Mouse (Mus musculus) liver, adult 2 months (tissue): Measurements from ENCODE around the gene Cfi. TPM values are rescaled to one million over a fixed set of nuclear protein-coding genes. Genes with fewer than 3 reads are reported as not detected.

Source experiments
- DNase-seq: peaks from one replicate; pipeline ENCODE4 v3.0.0-alpha.2; 2011; ENCODE audit warnings: low read depth, low spot score; ENCODE audit errors: extremely low read depth
- H3K27ac ChIP-seq: fragments of 200-500 bp; replicated peaks from 2 replicates; pipeline ENCODE4 v1.5.1; 2012; ENCODE audit warnings: low read depth, mild to moderate bottlenecking, control low read depth, inconsistent platforms, low read length; ENCODE audit not compliant: insufficient read depth
- H3K27me3 ChIP-seq: fragments of 200-500 bp; 2 replicates; pipeline ENCODE4 v1.6.1; 2012; ENCODE audit warnings: mild to moderate bottlenecking, moderate library complexity, low read length, inconsistent platforms; ENCODE audit not compliant: control insufficient read depth, insufficient read depth
- H3K36me3 ChIP-seq: fragments of 200-500 bp; 2 replicates; pipeline ENCODE4 v1.6.1; 2012; ENCODE audit warnings: low read length, inconsistent platforms; ENCODE audit not compliant: control insufficient read depth, insufficient read depth
- H3K4me1 ChIP-seq: fragments of 200-500 bp; 2 replicates; pipeline ENCODE4 v1.6.1; 2011; ENCODE audit warnings: low read length; ENCODE audit not compliant: control insufficient read depth, insufficient read depth
- H3K4me3 ChIP-seq: fragments of 200-500 bp; 2 replicates; pipeline ENCODE4 v1.5.1; 2011; ENCODE audit warnings: low read depth, mild to moderate bottlenecking, control low read depth, low read length, moderate library complexity; ENCODE audit not compliant: insufficient read depth
- H3K79me2 ChIP-seq: fragments of 200-500 bp; 2 replicates; pipeline ENCODE4 v1.6.1; 2012; ENCODE audit warnings: inconsistent platforms, mild to moderate bottlenecking, low read length, moderate library complexity; ENCODE audit not compliant: control insufficient read depth, insufficient read depth
- H3K9ac ChIP-seq: fragments of 200-500 bp; 2 replicates; pipeline ENCODE4 v1.6.1; 2012; ENCODE audit warnings: low read depth, mild to moderate bottlenecking, control low read depth, inconsistent platforms, low read length
- CTCF ChIP-seq: fragments of 200-500 bp; IDR thresholded peaks from 2 replicates; pipeline ENCODE4 v1.5.1; 2011; ENCODE audit warnings: low read depth, low read length, control low read depth
- POLR2A ChIP-seq: fragments of 200-500 bp; IDR thresholded peaks from 2 replicates; pipeline ENCODE4 v1.6.1; 2011; ENCODE audit warnings: low read length, control low read depth; ENCODE audit not compliant: insufficient read depth; ENCODE audit errors: extremely low read depth
- WGBS: fragments of 180-500 bp; shearing (Covaris S2); methylation state at CpG from one replicate; pipeline ENCODE4 v1.1.7; 2018; 5-methylcytosine and 5-hydroxymethylcytosine counted together
- polyA plus RNA-seq: library from polyadenylated mRNA; depleted of rRNA; stranded (reverse); fragments of >200 nt; gene quantifications from 2 replicates; pipeline ENCODE4 v1.2.3, GENCODE M21; 2012
- total RNA-seq: library from RNA; depleted of rRNA; stranded (reverse); fragments of >200 nt; gene quantifications from 2 replicates; pipeline ENCODE4 v1.2.3, GENCODE M21; 2014

Cfi gene
- total and polyA plus RNA-seq, 2 experiments: 250 to 813 TPM

- no peaks in the 10 kb centered on the region for H3K36me3 ChIP-seq
- no peaks in the 10 kb centered on the region for H3K27me3 ChIP-seq
- peak within 1 kb of the TSS; percentile 91 for H3K4me3 ChIP-seq
- WGBS: under 1% methylated on average over 34 of the region's 34 CpGs
- peak within 1 kb of the TSS; percentile 92 for H3K9ac ChIP-seq
- peaks cover 4% of the 10 kb centered on the region; the same call in 1 of the 2 replicates for H3K79me2 ChIP-seq
- DNase-seq: peak; percentile 80
- H3K4me1 ChIP-seq: peaks cover 4% of the 10 kb centered on the region; the same call in 1 of the 2 replicates
- TF ChIP-seq CTCF (no peak), POLR2A (peak; percentile 73; the same call in 1 of the 2 replicates)
- peak within 1 kb of the TSS; percentile 83 for H3K27ac ChIP-seq
Observed at GRCm38 (mm10) chr3:129901271-129901809, 65.7 kb downstream of the Cfi start, which contains the start of gene Casp6. Gene Casp6, plus strand, starts transcription at chr3:129901425.

GRCm38 (mm10) chr3:129903369-129903768 is 67.7 kb downstream of the Cfi start:
- no peak for TF ChIP-seq CTCF
- TF ChIP-seq POLR2A: no peak
- WGBS: 98% methylated on average over 3 of the region's 3 CpGs

DNA sequence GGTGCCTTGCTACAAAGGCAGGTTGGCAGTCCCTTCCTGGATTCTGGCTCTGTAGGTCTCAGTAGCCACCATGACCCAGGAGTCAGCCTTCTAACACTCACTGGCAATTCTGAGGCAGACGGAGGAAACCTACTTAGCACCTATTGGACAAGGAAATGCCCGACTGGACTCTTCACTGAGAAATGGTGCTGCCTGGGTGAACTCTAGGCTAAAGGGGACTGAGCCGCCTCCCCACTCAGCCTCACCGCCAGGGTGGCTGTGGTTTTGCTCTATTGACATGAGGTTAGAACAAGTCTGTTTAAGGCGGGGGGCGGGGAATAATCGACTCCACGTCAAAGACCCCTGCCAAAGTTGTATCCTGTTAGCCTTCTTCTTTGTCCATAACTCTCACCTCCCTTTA is 68.2 kb downstream of the Cfi start:
- no peak for TF ChIP-seq CTCF
- Histone ChIP-seq H3K79me2 (peaks cover 4% of the 10 kb centered on the region; the same call in 1 of the 2 replicates), H3K27ac (no peak overlapping the region), H3K4me3 (no peak overlapping the region), H3K27me3 (no peaks in the 10 kb centered on the region), H3K9ac (no peak overlapping the region), H3K36me3 (peaks cover 6% of the 10 kb centered on the region), H3K4me1 (peaks cover 4% of the 10 kb centered on the region; the same call in 1 of the 2 replicates)
- peak; percentile 50 for DNase-seq
- 76% methylated on average over 8 of the region's 8 CpGs for WGBS

More at GRCm38 (mm10) chr3:129903369-129903768, 67.7 kb downstream of the Cfi start:
- no peak overlapping the region for H3K4me3 ChIP-seq
- H3K27me3 ChIP-seq: no peaks in the 10 kb centered on the region
- peaks cover 2% of the 10 kb centered on the region; the same call in 1 of the 2 replicates for H3K36me3 ChIP-seq
- no peak overlapping the region for H3K27ac ChIP-seq
- H3K9ac ChIP-seq: no peak overlapping the region
- peaks cover 4% of the 10 kb centered on the region; the same call in 1 of the 2 replicates for H3K79me2 ChIP-seq
- no peak for DNase-seq
- peaks cover 4% of the 10 kb centered on the region; the same call in 1 of the 2 replicates for H3K4me1 ChIP-seq

- Histone ChIP-seq H3K4me3 (no peak overlapping the region), H3K4me1 (peaks cover 4% of the 10 kb centered on the region; the same call in 1 of the 2 replicates), H3K36me3 (peaks cover 10% of the 10 kb centered on the region), H3K79me2 (peaks cover 4% of the 10 kb centered on the region; the same call in 1 of the 2 replicates), H3K27me3 (no peaks in the 10 kb centered on the region), H3K9ac (no peak overlapping the region), H3K27ac (no peak overlapping the region)
- WGBS: 65% methylated on average over 7 of the region's 7 CpGs
- no peak for TF ChIP-seq POLR2A
- TF ChIP-seq CTCF: no peak
- no peak for DNase-seq
Observed at GRCm38 (mm10) chr3:129904381-129905132, 68.9 kb downstream of the Cfi start.

GRCm38 (mm10) chr3:129912025-129912424 is 76.3 kb downstream of the Cfi start:
- Histone ChIP-seq H3K79me2 (no peaks in the 10 kb centered on the region), H3K27me3 (no peaks in the 10 kb centered on the region), H3K9ac (no peak overlapping the region), H3K27ac (no peak overlapping the region), H3K36me3 (peaks cover 10% of the 10 kb centered on the region), H3K4me1 (no peaks in the 10 kb centered on the region), H3K4me3 (no peak overlapping the region)
- DNase-seq: no peak
- no peak for TF ChIP-seq POLR2A
- no peak for TF ChIP-seq CTCF
- 93% methylated on average over 14 of the region's 14 CpGs for WGBS

- Histone ChIP-seq H3K36me3 (peaks cover 10% of the 10 kb centered on the region), H3K79me2 (no peaks in the 10 kb centered on the region), H3K4me1 (no peaks in the 10 kb centered on the region), H3K27me3 (no peaks in the 10 kb centered on the region), H3K27ac (no peak overlapping the region), H3K9ac (no peak overlapping the region), H3K4me3 (no peak overlapping the region)
- DNase-seq: no peak
- 95% methylated on average over 13 of the region's 13 CpGs for WGBS
- TF ChIP-seq POLR2A (no peak), CTCF (no peak)
Observed at GRCm38 (mm10) chr3:129913241-129913640, 77.6 kb downstream of the Cfi start.
